Mouse (Mus musculus): ENCODE measurements around the gene Usf3.

The Usf3 gene

GRCm38 (mm10) chr16:44242633-44243032 is 69.6 kb downstream of the Usf3 start:
- DNase-seq = peak; percentile 78

GRCm38 (mm10) chr16:44243323-44243722 is 70.3 kb downstream of the Usf3 start:
- DNase-seq = no peak

GRCm38 (mm10) chr16:44249985-44250384 is 76.9 kb downstream of the Usf3 start:
- no peak for DNase-seq

- DNase-seq = no peak
Measured at GRCm38 (mm10) chr16:44252735-44253134, 79.7 kb downstream of the Usf3 start.

- DNase-seq = no peak
Measured at GRCm38 (mm10) chr16:44253797-44254634, 81.0 kb downstream of the Usf3 start.

- DNase-seq = no peak
Measured at GRCm38 (mm10) chr16:44254698-44255097, 81.7 kb downstream of the Usf3 start.

GRCm38 (mm10) chr16:44257476-44257875 is 84.4 kb downstream of the Usf3 start:
- no peak for DNase-seq

- DNase-seq = no peak
Measured at GRCm38 (mm10) chr16:44264916-44265315, 91.9 kb downstream of the Usf3 start.

- DNase-seq = no peak
Measured at GRCm38 (mm10) chr16:44265562-44265961, 92.5 kb downstream of the Usf3 start.

GRCm38 (mm10) chr16:44268541-44269215 is 95.6 kb downstream of the Usf3 start:
- no peak for DNase-seq

- no peak for DNase-seq
Measured at GRCm38 (mm10) chr16:44269578-44269977, 96.5 kb downstream of the Usf3 start.

- peak; percentile 46 for DNase-seq
Measured at GRCm38 (mm10) chr16:44270606-44271005, 97.6 kb downstream of the Usf3 start.

GRCm38 (mm10) chr16:44271371-44272038 is 98.5 kb downstream of the Usf3 start:
- DNase-seq = no peak
